Mouse (Mus musculus): ENCODE measurements around the gene Fam117a. TPM values are rescaled to one million over a fixed set of nuclear protein-coding genes. Genes with fewer than 3 reads are reported as not detected.

Fam117a gene
- 10 to 100 TPM; 66.2 to 67.6 TPM for total RNA-seq (2023)

GRCm38 (mm10) chr11:95336568-95337128, at the start of gene Fam117a:
TSS of gene Fam117a (plus strand) at chr11:95337018.

GRCm38 (mm10) chr11:95310007-95310647, 26.7 kb upstream of the Fam117a start, which contains the start of gene Kat7:
TSS of gene Kat7 (minus strand) at chr11:95310246.

GRCm38 (mm10) chr11:95384319-95384972, 47.6 kb downstream of the Fam117a start, which contains the start of gene Slc35b1:
TSS of gene Slc35b1 (plus strand) at chr11:95384692.

GRCm38 (mm10) chr11:95413641-95414535, 77.1 kb downstream of the Fam117a start, which contains the start of gene Spop:
TSS of gene Spop (plus strand) at chr11:95414080.

Other genes starting within 250 kb of the Fam117a start
- not detected for gene Dlx3, start 216.9 kb upstream of the Fam117a start, total RNA-seq (2023)
- gene Dlx4, start 190.8 kb upstream of the Fam117a start, total RNA-seq (2023), result not detected
- gene Tac4, start 75.5 kb upstream of the Fam117a start, total RNA-seq (2023), result 1 to 10 TPM in 1 of 2 experiments, not detected in 1; 2.0 TPM
- 100 to 1,000 TPM; 121 to 131 TPM for gene Kat7, start 26.8 kb upstream of the Fam117a start, total RNA-seq (2023)
- 10 to 100 TPM; 74.3 to 83.7 TPM for gene Slc35b1, start 47.7 kb downstream of the Fam117a start, total RNA-seq (2023)
- gene Spop, start 77.1 kb downstream of the Fam117a start, total RNA-seq (2023), result 100 to 1,000 TPM; 116 to 126 TPM
- not detected for gene Nxph3, start 177.6 kb downstream of the Fam117a start, total RNA-seq (2023)

Measured in B cell, adult 67 days (primary cell).